In the genomic region with DNA sequence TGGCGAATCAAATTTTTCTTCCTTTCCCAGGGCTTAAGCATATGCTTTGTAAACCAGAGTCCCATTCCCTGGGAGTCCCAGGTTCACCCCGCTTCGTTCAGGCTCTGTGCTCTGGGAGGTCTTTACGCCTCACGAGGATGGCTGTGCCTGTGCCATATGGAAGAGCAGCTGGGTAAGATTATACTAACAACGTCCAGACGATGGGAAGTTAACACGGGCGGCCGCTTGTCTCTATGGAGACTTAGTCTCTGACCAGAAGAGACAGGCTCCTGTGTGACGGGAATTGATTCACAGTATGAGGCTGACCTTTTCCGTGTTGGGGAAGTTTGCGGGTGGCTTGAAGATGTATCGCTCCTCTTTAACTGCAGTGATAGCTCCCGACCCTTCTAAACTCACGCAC, we compare ENCODE assay signal across 9 mouse cellular contexts.
DNase-seq lines count a peak whose midpoint lies in the region; ATAC-seq and TF ChIP-seq lines count a peak whose summit lies in the region.
"Had no signal": no experiment of that assay in that cellular context is flagged by ENCODE, and none has a peak within 500 bp of the region (broad histone marks: within the 10 kb centered on the region; RNA-seq: fewer than 3 reads in every experiment).

No protein-coding gene starts in this region.

- no peaks in the 10 kb centered on the region for H3K27me3 ChIP-seq in heart, embryonic 13.5 days (replicated peaks)
- H3K27me3 ChIP-seq in forebrain, embryonic 13.5 days, result no peaks in the 10 kb centered on the region
- H3K27me3 ChIP-seq: megakaryocyte, embryonic 14.5 days had no signal

- no peak for TF ChIP-seq CTCF in brain, embryonic 14.5 days (IDR thresholded peaks at IDR 0.05; ENCODE audit: borderline replicate concordance, extremely low read depth, insufficient read depth, insufficient read length)

- no peaks in the 10 kb centered on the region for H3K36me3 ChIP-seq in heart, embryonic 13.5 days
- no peaks in the 10 kb centered on the region for H3K36me3 ChIP-seq in forebrain, embryonic 13.5 days (ENCODE audit: poor library complexity, severe bottlenecking)

- H3K4me1 ChIP-seq in heart, embryonic 13.5 days, result peaks cover 14% of the 10 kb centered on the region
- no peaks in the 10 kb centered on the region for H3K4me1 ChIP-seq in forebrain, embryonic 13.5 days

- H3K4me3 ChIP-seq in heart, embryonic 13.5 days, result peak overlapping the region; percentile 28
- no peak overlapping the region for H3K4me3 ChIP-seq in forebrain, embryonic 13.5 days
- H3K4me3 ChIP-seq: megakaryocyte, embryonic 14.5 days had no signal

- WGBS in heart, embryonic 13.5 days, result 32% methylated on average over 16 of the region's 16 CpGs
- WGBS in forebrain, embryonic 13.5 days, result 54% methylated on average over 16 of the region's 16 CpGs

- TF ChIP-seq POLR2A in brain, embryonic 14.5 days (IDR thresholded peaks at IDR 0.05; ENCODE audit: borderline replicate concordance, extremely low read depth, insufficient read depth, insufficient read length, poor library complexity, severe bottlenecking), result no peak

- H3K9ac ChIP-seq in heart, embryonic 13.5 days, result no peak overlapping the region
- no peak overlapping the region for H3K9ac ChIP-seq in forebrain, embryonic 13.5 days

- no peak for DNase-seq in heart, adult 18-20 months
- peak; percentile 81 for DNase-seq in brain, embryonic 14.5 days (ENCODE audit: low read depth)
- peak; percentile 73 for DNase-seq in mesoderm, embryonic 11.5 days (ENCODE audit: low read depth, low spot score)
- DNase-seq in c-Kit-positive CD71-positive TER-119-positive erythroid progenitor cells, embryonic 14.5 days (ENCODE audit: low spot score), result no peak
- DNase-seq in thymus, postnatal 25 days, result no peak
- DNase-seq in spleen, adult 12 weeks (ENCODE audit: low spot score), result no peak

- H3K4me2 ChIP-seq in heart, embryonic 13.5 days, result peak overlapping the region; percentile 59
- H3K4me2 ChIP-seq in forebrain, embryonic 13.5 days, result peak overlapping the region; percentile 24

- ATAC-seq in heart, embryonic 13.5 days (ENCODE audit: extremely low read depth, insufficient number of reproducible peaks, low FRiP score, low TSS enrichment), result no peak
- peak; percentile 72 for ATAC-seq in forebrain, embryonic 13.5 days

- no peaks in the 10 kb centered on the region for H3K9me3 ChIP-seq in heart, embryonic 13.5 days
- no peaks in the 10 kb centered on the region for H3K9me3 ChIP-seq in forebrain, embryonic 13.5 days (replicated peaks)

- H3K27ac ChIP-seq in heart, embryonic 13.5 days (replicated peaks), result no peak overlapping the region
- H3K27ac ChIP-seq in forebrain, embryonic 13.5 days, result peak overlapping the region; percentile 6; the same call in 1 of the 2 replicates

Comparison
In these comparisons a context has a peak if more than half of its experiments do, and no peak if none do; other contexts are left out.
1. DNase-seq: peak in brain, embryonic 14.5 days (single experiment) and mesoderm, embryonic 11.5 days (single experiment); none in heart, adult 18-20 months (0 of 2), c-Kit-positive CD71-positive TER-119-positive erythroid progenitor cells, embryonic 14.5 days (single experiment), thymus, postnatal 25 days (single experiment) and spleen, adult 12 weeks (single experiment).